Mouse (Mus musculus): ENCODE measurements around the gene Akr1c14. TPM values are rescaled to one million over a fixed set of nuclear protein-coding genes. Genes with fewer than 3 reads are reported as not detected.
A peak's percentile ranks its signal among the peaks of the same experiment; 100 is the strongest.
"Not testable (repeated sequence)": the region's sequence is repeated elsewhere in the genome, so short reads cannot be mapped to it uniquely, and the experiment has no call there.

The Akr1c14 gene
- polyA plus RNA-seq, 1 experiment from 2014 or later: 0.24 TPM

GRCm38 (mm10) chr13:4058239-4058638 is 9.4 kb downstream of the Akr1c14 start:
- H3K36me3 ChIP-seq; H3K9me3 ChIP-seq; ATAC-seq; H3K4me3 ChIP-seq (replicated peaks); H3K4me1 ChIP-seq (replicated peaks); H3K4me2 ChIP-seq (replicated peaks); H3K27ac ChIP-seq; H3K9ac ChIP-seq (replicated peaks); H3K27me3 ChIP-seq: not testable (repeated sequence)
- WGBS: 77% methylated on average over 2 of the region's 2 CpGs

GRCm38 (mm10) chr13:4059363-4059762 is 10.6 kb downstream of the Akr1c14 start:
- Histone ChIP-seq H3K9me3 (no peaks in the 10 kb centered on the region), H3K4me2 (replicated peaks) (no peak overlapping the region), H3K4me3 (replicated peaks) (no peak overlapping the region)

GRCm38 (mm10) chr13:4060214-4060730 is 11.5 kb downstream of the Akr1c14 start:
- Histone ChIP-seq H3K27ac (no peak overlapping the region), H3K4me2 (replicated peaks) (no peak overlapping the region), H3K9me3 (no peaks in the 10 kb centered on the region), H3K9ac (replicated peaks) (no peak overlapping the region), H3K4me3 (replicated peaks) (no peak overlapping the region), H3K36me3 (no peaks in the 10 kb centered on the region), H3K27me3 (no peaks in the 10 kb centered on the region), H3K4me1 (replicated peaks) (no peaks in the 10 kb centered on the region)
- ATAC-seq: no peak
- 60% methylated on average over 3 of the region's 3 CpGs for WGBS

More at GRCm38 (mm10) chr13:4059363-4059762, 10.6 kb downstream of the Akr1c14 start:
- ATAC-seq: no peak
- Histone ChIP-seq H3K27ac (no peak overlapping the region), H3K36me3 (no peaks in the 10 kb centered on the region), H3K4me1 (replicated peaks) (no peaks in the 10 kb centered on the region), H3K9ac (replicated peaks) (no peak overlapping the region), H3K27me3 (no peaks in the 10 kb centered on the region)
- WGBS: 61% methylated on average over 5 of the region's 5 CpGs

GRCm38 (mm10) chr13:4076517-4077435 is 28.0 kb downstream of the Akr1c14 start:
- no peak for ATAC-seq
- 86% methylated on average over 9 of the region's 9 CpGs for WGBS
- no peak overlapping the region for H3K4me3 ChIP-seq (replicated peaks)

GRCm38 (mm10) chr13:4079876-4080275 is 31.1 kb downstream of the Akr1c14 start:
- no peak overlapping the region for H3K4me2 ChIP-seq (replicated peaks)
- no peaks in the 10 kb centered on the region for H3K4me1 ChIP-seq (replicated peaks)
- H3K9ac ChIP-seq (replicated peaks): no peak overlapping the region
- H3K27ac ChIP-seq: no peak overlapping the region
- ATAC-seq: no peak
- H3K9me3 ChIP-seq: no peaks in the 10 kb centered on the region
- H3K36me3 ChIP-seq: no peaks in the 10 kb centered on the region
- no peaks in the 10 kb centered on the region for H3K27me3 ChIP-seq
- H3K4me3 ChIP-seq (replicated peaks): no peak overlapping the region

More at GRCm38 (mm10) chr13:4076517-4077435, 28.0 kb downstream of the Akr1c14 start:
- no peak overlapping the region for H3K4me2 ChIP-seq (replicated peaks)
- H3K27me3 ChIP-seq: no peaks in the 10 kb centered on the region
- no peak overlapping the region for H3K9ac ChIP-seq (replicated peaks)
- H3K9me3 ChIP-seq: no peaks in the 10 kb centered on the region
- no peaks in the 10 kb centered on the region for H3K36me3 ChIP-seq
- H3K27ac ChIP-seq: no peak overlapping the region
- no peaks in the 10 kb centered on the region for H3K4me1 ChIP-seq (replicated peaks)

- no peak overlapping the region for H3K4me2 ChIP-seq (replicated peaks)
- H3K9ac ChIP-seq (replicated peaks): no peak overlapping the region
- no peaks in the 10 kb centered on the region for H3K4me1 ChIP-seq (replicated peaks)
- H3K27me3 ChIP-seq: no peaks in the 10 kb centered on the region
- H3K27ac ChIP-seq: no peak overlapping the region
- no peaks in the 10 kb centered on the region for H3K36me3 ChIP-seq
- no peaks in the 10 kb centered on the region for H3K9me3 ChIP-seq
- no peak overlapping the region for H3K4me3 ChIP-seq (replicated peaks)
- ATAC-seq: no peak
Measured at GRCm38 (mm10) chr13:4101691-4102090, 52.9 kb downstream of the Akr1c14 start.

GRCm38 (mm10) chr13:4102721-4103120 is 53.9 kb downstream of the Akr1c14 start:
- Histone ChIP-seq H3K9me3 (no peaks in the 10 kb centered on the region), H3K4me2 (replicated peaks) (no peak overlapping the region), H3K27me3 (no peaks in the 10 kb centered on the region), H3K27ac (no peak overlapping the region), H3K36me3 (no peaks in the 10 kb centered on the region), H3K9ac (replicated peaks) (no peak overlapping the region), H3K4me3 (replicated peaks) (no peak overlapping the region), H3K4me1 (replicated peaks) (no peaks in the 10 kb centered on the region)
- no peak for ATAC-seq

GRCm38 (mm10) chr13:4110281-4111188 is 61.7 kb downstream of the Akr1c14 start:
- ATAC-seq: peak; percentile 94
- H3K4me3 ChIP-seq (replicated peaks): no peak overlapping the region
- no peaks in the 10 kb centered on the region for H3K36me3 ChIP-seq
- H3K4me2 ChIP-seq (replicated peaks): no peak overlapping the region
- H3K27me3 ChIP-seq: no peaks in the 10 kb centered on the region
- H3K9me3 ChIP-seq: no peaks in the 10 kb centered on the region
- no peak overlapping the region for H3K9ac ChIP-seq (replicated peaks)
- WGBS: 27% methylated on average over 6 of the region's 6 CpGs
- H3K27ac ChIP-seq: no peak overlapping the region
- no peaks in the 10 kb centered on the region for H3K4me1 ChIP-seq (replicated peaks)

GRCm38 (mm10) chr13:4119181-4119904 is 70.5 kb downstream of the Akr1c14 start:
- Histone ChIP-seq H3K4me2 (replicated peaks) (no peak overlapping the region), H3K9ac (replicated peaks) (no peak overlapping the region), H3K4me3 (replicated peaks) (no peak overlapping the region), H3K9me3 (no peaks in the 10 kb centered on the region), H3K4me1 (replicated peaks) (no peaks in the 10 kb centered on the region), H3K36me3 (no peaks in the 10 kb centered on the region), H3K27me3 (no peaks in the 10 kb centered on the region), H3K27ac (no peak overlapping the region)
- ATAC-seq: no peak
- WGBS: 76% methylated on average over 2 of the region's 2 CpGs

- 87% methylated on average over 7 of the region's 7 CpGs for WGBS
- Histone ChIP-seq H3K27me3 (no peaks in the 10 kb centered on the region), H3K4me3 (replicated peaks) (no peak overlapping the region), H3K4me2 (replicated peaks) (no peak overlapping the region), H3K9ac (replicated peaks) (no peak overlapping the region), H3K27ac (no peak overlapping the region), H3K36me3 (no peaks in the 10 kb centered on the region), H3K4me1 (replicated peaks) (no peaks in the 10 kb centered on the region), H3K9me3 (no peaks in the 10 kb centered on the region)
- no peak for ATAC-seq
Measured at GRCm38 (mm10) chr13:4123146-4123545, 74.3 kb downstream of the Akr1c14 start.

- not testable (repeated sequence) for H3K27me3 ChIP-seq; H3K9ac ChIP-seq (replicated peaks); H3K36me3 ChIP-seq; H3K4me3 ChIP-seq (replicated peaks); H3K9me3 ChIP-seq; H3K27ac ChIP-seq; H3K4me2 ChIP-seq (replicated peaks); H3K4me1 ChIP-seq (replicated peaks); ATAC-seq
- 91% methylated on average over 6 of the region's 6 CpGs for WGBS
Measured at GRCm38 (mm10) chr13:4124471-4124870, 75.7 kb downstream of the Akr1c14 start.
